Mouse (Mus musculus): ENCODE measurements around the gene Olfr1087. TPM values are rescaled to one million over a fixed set of nuclear protein-coding genes. Genes with fewer than 3 reads are reported as not detected.
"Not testable (repeated sequence)": the region's sequence is repeated elsewhere in the genome, so short reads cannot be mapped to it uniquely, and the experiment has no call there.

The Olfr1087 gene
- not detected for polyA plus RNA-seq (2017; shearing (Covaris generic))

GRCm38 (mm10) chr2:86698295-86698694, at the start of gene Olfr1087:
Olfr1087 (minus strand) TSS chr2:86698395.
- ATAC-seq: no peak

- no peak for ATAC-seq
These were observed 35.4 kb upstream of the Olfr1087 start, which contains the start of gene Olfr1089 for GRCm38 (mm10) chr2:86733601-86734000. Olfr1089 (minus strand) TSS chr2:86733701.

GRCm38 (mm10) chr2:86679992-86680391, 18.2 kb downstream of the Olfr1087 start, which contains the start of gene Olfr1086:
Olfr1086 (minus strand) TSS chr2:86680092.
- no peak for ATAC-seq

- ATAC-seq: no peak
These were observed 36.3 kb downstream of the Olfr1087 start, which contains the start of gene Olfr1085 for GRCm38 (mm10) chr2:86661919-86662318. Olfr1085 (minus strand) TSS chr2:86662019.

- not testable (repeated sequence) for ATAC-seq
These were observed 58.6 kb downstream of the Olfr1087 start, which contains the start of gene Olfr1084 for GRCm38 (mm10) chr2:86639625-86640024. Olfr1084 (minus strand) TSS chr2:86639725.

Other genes starting within 250 kb of the Olfr1087 start
- not detected for gene Olfr1065, start 247.8 kb downstream of the Olfr1087 start, polyA plus RNA-seq (2017; shearing (Covaris generic))
- gene Olfr1066, start 242.1 kb downstream of the Olfr1087 start, polyA plus RNA-seq (2017; shearing (Covaris generic)): not detected
- gene Olfr228, start 211.0 kb downstream of the Olfr1087 start, polyA plus RNA-seq (2017; shearing (Covaris generic)): not detected
- gene Olfr1076, start 189.9 kb downstream of the Olfr1087 start, polyA plus RNA-seq (2017; shearing (Covaris generic)): not detected
- gene Olfr1079, start 155.9 kb downstream of the Olfr1087 start, polyA plus RNA-seq (2017; shearing (Covaris generic)): not detected
- not detected for gene Olfr1080, start 140.2 kb downstream of the Olfr1087 start, polyA plus RNA-seq (2017; shearing (Covaris generic))
- gene Olfr1082, start 99.4 kb downstream of the Olfr1087 start, polyA plus RNA-seq (2017; shearing (Covaris generic)): not detected
- not detected for gene Olfr1084, start 58.7 kb downstream of the Olfr1087 start, polyA plus RNA-seq (2017; shearing (Covaris generic))
- not detected for gene Olfr1085, start 36.4 kb downstream of the Olfr1087 start, polyA plus RNA-seq (2017; shearing (Covaris generic))
- not detected for gene Olfr1086, start 18.3 kb downstream of the Olfr1087 start, polyA plus RNA-seq (2017; shearing (Covaris generic))
- not detected for gene Olfr1089, start 35.3 kb upstream of the Olfr1087 start, polyA plus RNA-seq (2017; shearing (Covaris generic))
- under 1 TPM in 1 of 2 experiments, not detected in 1; 0.15 TPM for gene Olfr1090, start 60.6 kb upstream of the Olfr1087 start, polyA plus RNA-seq (2017; shearing (Covaris generic))
- gene Olfr1093, start 84.1 kb upstream of the Olfr1087 start, polyA plus RNA-seq (2017; shearing (Covaris generic)): not detected
- not detected for gene Olfr141, start 111.6 kb upstream of the Olfr1087 start, polyA plus RNA-seq (2017; shearing (Covaris generic))
- not detected for gene Olfr1094, start 126.3 kb upstream of the Olfr1087 start, polyA plus RNA-seq (2017; shearing (Covaris generic))
- not detected for gene Olfr1095, start 153.3 kb upstream of the Olfr1087 start, polyA plus RNA-seq (2017; shearing (Covaris generic))
- not detected for gene Gm13723, start 176.4 kb upstream of the Olfr1087 start, polyA plus RNA-seq (2017; shearing (Covaris generic))
- not detected for gene Olfr1097, start 193.8 kb upstream of the Olfr1087 start, polyA plus RNA-seq (2017; shearing (Covaris generic))
- not detected for gene Olfr1098, start 226.2 kb upstream of the Olfr1087 start, polyA plus RNA-seq (2017; shearing (Covaris generic))

Data from CD4-positive, CD25-positive, alpha-beta regulatory T cell, adult 4 months (primary cell).